In genomic region chr16:16870617-16871331, GRCm38 (mm10) we compare ENCODE assay signal across 8 mouse cellular contexts. TPM values are rescaled to one million over a fixed set of nuclear protein-coding genes. Genes with fewer than 3 reads are reported as not detected.
DNase-seq lines count a peak whose midpoint lies in the region; ATAC-seq lines count a peak whose summit lies in the region.

TSS of gene Top3b (plus strand) at chr16:16870736.
TSS of gene Vpreb1 (minus strand) at chr16:16870843.

- peak; percentile 98 for DNase-seq in adipocyte (ENCODE audit: low spot score)
- DNase-seq in embryo, embryonic 10 days (ENCODE audit: low spot score) = peak; percentile 98
- peak; percentile 81 for DNase-seq in gastrocnemius, postnatal 10 days
- peak; percentile 95 for DNase-seq in induced T-regulatory cell, adult 2 months (ENCODE audit: low read depth)
- DNase-seq in left cerebral cortex, adult 9 months (ENCODE audit: low spot score in 2 of 2) = peak; percentile 74 to 92
- DNase-seq in right cerebral cortex, postnatal 14 days = peak; percentile 89
- peak; percentile 75 to 89 for DNase-seq in urinary bladder, postnatal 36 days (ENCODE audit: low spot score in 2 of 2)

- ATAC-seq in megakaryocyte progenitor cell, adult 5-6 weeks (replicated peaks; ENCODE audit: poor library complexity) = peak; percentile 98

RNA-seq across cellular contexts. Expression of gene Top3b, which starts in this region (rescaled TPM):
- total RNA-seq in gastrocnemius, postnatal 10 days (2021) = 10 to 100 TPM; 20.4 to 28.5 TPM
- 81.0 and 89.2 TPM in 2 replicates for total RNA-seq in megakaryocyte progenitor cell, adult 5-6 weeks (2015)
- total RNA-seq in megakaryocyte progenitor cell, adult 5-6 weeks (2017) = 104 and 108 TPM in 2 replicates

RNA-seq across cellular contexts. Expression of gene Vpreb1, which starts in this region (rescaled TPM):
- under 1 TPM in 1 of 2 experiments, not detected in 1; 0.72 TPM for total RNA-seq in gastrocnemius, postnatal 10 days (2021)
- 0.99 and 1.4 TPM in 2 replicates for total RNA-seq in megakaryocyte progenitor cell, adult 5-6 weeks (2015)
- total RNA-seq in megakaryocyte progenitor cell, adult 5-6 weeks (2017) = 0.12 TPM in 1 of 2 replicates, not detected in the other

Comparison
In these comparisons a context has a peak if more than half of its experiments do, and no peak if none do; other contexts are left out.
1. Peak in every context shown above with its lines: DNase-seq and ATAC-seq.